Mouse (Mus musculus) neural tube, embryonic 11.5 days (tissue): Measurements from ENCODE around the gene Olfr504. TPM values are rescaled to one million over a fixed set of nuclear protein-coding genes. Genes with fewer than 3 reads are reported as not detected.
"Not testable (repeated sequence)": the region's sequence is repeated elsewhere in the genome, so short reads cannot be mapped to it uniquely, and the experiment has no call there.

Source experiments
- ATAC-seq: fragments of 200-750 bp; cut with Nextera tagmentation; 2 replicates; pipeline ENCODE4 v1.8.0; 2017; ENCODE audit warnings: moderate number of reproducible peaks, mild to moderate bottlenecking, moderate TSS enrichment, moderate library complexity; ENCODE audit not compliant: insufficient read depth, low FRiP score, low TSS enrichment
- DNase-seq: peaks from one replicate; pipeline ENCODE4 v3.0.0-alpha.2; 2015; ENCODE audit warnings: low spot score
- H3K27ac ChIP-seq: fragments of 300-500 bp; sonication (generic); 2 replicates; pipeline ENCODE4 v1.5.1; 2014; ENCODE audit warnings: low read depth, mild to moderate bottlenecking, low read length
- H3K27me3 ChIP-seq: fragments of 300-500 bp; sonication (generic); 2 replicates; pipeline ENCODE4 v1.6.1; 2014; ENCODE audit warnings: mild to moderate bottlenecking, low read length, mixed read lengths; ENCODE audit not compliant: control insufficient read depth, insufficient read depth
- H3K36me3 ChIP-seq: fragments of 300-500 bp; sonication (generic); 2 replicates; pipeline ENCODE4 v1.6.1; 2014; ENCODE audit warnings: mild to moderate bottlenecking, low read length, moderate library complexity, mixed read lengths; ENCODE audit not compliant: control insufficient read depth, insufficient read depth
- H3K4me1 ChIP-seq: fragments of 300-500 bp; sonication (generic); 2 replicates; pipeline ENCODE4 v1.6.1; 2014; ENCODE audit warnings: low read length, mixed read lengths; ENCODE audit not compliant: control insufficient read depth, insufficient read depth
- H3K4me2 ChIP-seq: fragments of 300-500 bp; sonication (generic); 2 replicates; pipeline ENCODE4 v1.6.1; 2014; ENCODE audit warnings: low read depth, mild to moderate bottlenecking, moderate library complexity
- H3K4me3 ChIP-seq: fragments of 300-500 bp; sonication (generic); 2 replicates; pipeline ENCODE4 v1.5.1; 2014; ENCODE audit warnings: low read depth, low read length
- H3K9ac ChIP-seq: fragments of 300-500 bp; sonication (generic); 2 replicates; pipeline ENCODE4 v1.6.1; 2014; ENCODE audit warnings: mild to moderate bottlenecking, low read length
- H3K9me3 ChIP-seq: fragments of 300-500 bp; sonication (generic); 2 replicates; pipeline ENCODE4 v1.6.1; 2016; ENCODE audit warnings: low read length; ENCODE audit not compliant: control insufficient read depth
- WGBS: fragments of 180-500 bp; shearing (Covaris S2); extraction: QIAGEN DNeasy Blood & Tissue Kit; methylation state at CpG from one replicate; pipeline ENCODE4 v1.1.7; 2014; 5-methylcytosine and 5-hydroxymethylcytosine counted together
- polyA plus RNA-seq: library from polyadenylated mRNA; unstranded; fragments of >200 nt; fragmentation: Nextera tagmentation; extraction: Ambion mirVana; gene quantifications from 2 replicates; pipeline ENCODE4 v1.2.1, GENCODE M21; 2014

Gene Olfr504
- polyA plus RNA-seq: not detected in 2 replicates

- Histone ChIP-seq H3K27ac (no peak within 1 kb of the TSS), H3K9me3 (no peaks in the 10 kb centered on the region), H3K4me3 (no peak within 1 kb of the TSS), H3K4me1 (no peaks in the 10 kb centered on the region), H3K4me2 (no peak within 1 kb of the TSS), H3K36me3 (no peaks in the 10 kb centered on the region), H3K27me3 (no peaks in the 10 kb centered on the region), H3K9ac (no peak within 1 kb of the TSS)
- ATAC-seq (no peak), DNase-seq (no peak)
- 88% methylated on average over 1 of the region's 1 CpGs for WGBS
Measured at GRCm38 (mm10) chr7:108565693-108566092, at the start of gene Olfr504. Olfr504 (minus strand) TSS chr7:108565793.

- WGBS: 73% methylated on average over 2 of the region's 2 CpGs
- ATAC-seq: no peak
- H3K9me3 ChIP-seq: no peaks in the 10 kb centered on the region
Measured at GRCm38 (mm10) chr7:108614110-108614509, 48.5 kb upstream of the Olfr504 start.

GRCm38 (mm10) chr7:108610487-108610886, 44.9 kb upstream of the Olfr504 start, which contains the start of gene Olfr506:
Olfr506 (plus strand) TSS chr7:108610787.
- H3K36me3 ChIP-seq: no peaks in the 10 kb centered on the region
- no peaks in the 10 kb centered on the region for H3K9me3 ChIP-seq
- H3K9ac ChIP-seq: no peak within 1 kb of the TSS
- no peak for ATAC-seq
- no peaks in the 10 kb centered on the region for H3K4me1 ChIP-seq
- no peaks in the 10 kb centered on the region for H3K27me3 ChIP-seq
- no peak within 1 kb of the TSS for H3K4me3 ChIP-seq
- no peak within 1 kb of the TSS for H3K27ac ChIP-seq
- no peak within 1 kb of the TSS for H3K4me2 ChIP-seq
- no peak for DNase-seq

More at GRCm38 (mm10) chr7:108614110-108614509, 48.5 kb upstream of the Olfr504 start:
- Histone ChIP-seq H3K36me3 (no peaks in the 10 kb centered on the region), H3K4me3 (no peak overlapping the region), H3K9ac (no peak overlapping the region), H3K4me2 (no peak overlapping the region), H3K27me3 (no peaks in the 10 kb centered on the region), H3K4me1 (no peaks in the 10 kb centered on the region), H3K27ac (no peak overlapping the region)
- no peak for DNase-seq

DNA sequence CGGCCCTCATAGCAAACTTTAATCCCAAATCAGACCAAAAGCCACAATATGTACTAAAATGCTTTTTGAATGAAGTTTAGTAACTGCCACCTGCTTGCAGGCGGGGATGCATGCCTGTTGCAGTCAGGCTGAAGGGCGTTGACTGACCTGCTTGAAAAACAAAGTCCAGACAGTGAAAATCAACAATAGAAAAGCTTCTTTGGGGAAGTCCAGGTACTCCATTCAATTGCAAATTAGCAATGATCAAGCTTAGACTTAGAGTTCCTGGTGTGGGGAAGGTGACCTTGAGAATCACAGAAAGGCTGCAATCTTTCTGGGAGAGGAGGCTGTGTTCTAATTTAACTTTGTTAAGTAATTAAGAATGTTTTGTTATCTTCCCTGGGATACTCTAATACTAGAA, 36.3 kb upstream of the Olfr504 start:
- not testable (repeated sequence) for ATAC-seq, DNase-seq, H3K9me3 ChIP-seq, H3K9ac ChIP-seq, H3K4me2 ChIP-seq, H3K4me3 ChIP-seq, H3K4me1 ChIP-seq, H3K36me3 ChIP-seq, H3K27me3 ChIP-seq, H3K27ac ChIP-seq
- 84% methylated on average over 3 of the region's 3 CpGs for WGBS

DNA sequence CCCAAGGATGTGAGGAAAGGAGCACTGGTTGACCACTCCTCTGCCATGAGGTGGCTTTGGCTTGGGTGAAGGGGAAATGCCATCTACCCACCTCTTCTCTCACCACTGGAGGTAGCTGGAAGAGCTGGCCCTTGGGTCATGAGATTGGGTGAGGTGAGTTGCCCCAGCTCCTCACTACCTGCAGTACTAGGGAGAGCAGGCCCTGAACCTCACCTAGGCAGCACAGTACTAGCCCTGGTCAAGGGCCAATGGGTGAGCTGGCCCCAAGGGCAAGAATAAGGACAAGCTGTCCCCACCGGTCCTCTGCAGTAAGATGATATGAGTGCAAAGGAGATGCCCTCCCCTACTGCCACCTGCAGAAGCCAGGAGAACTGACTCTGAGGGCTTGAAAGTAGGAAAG, 24.2 kb upstream of the Olfr504 start:
- Histone ChIP-seq H3K4me3 (no peak overlapping the region), H3K4me2 (no peak overlapping the region), H3K9me3 (no peaks in the 10 kb centered on the region), H3K27me3 (no peaks in the 10 kb centered on the region), H3K9ac (no peak overlapping the region), H3K36me3 (no peaks in the 10 kb centered on the region), H3K27ac (no peak overlapping the region), H3K4me1 (no peaks in the 10 kb centered on the region)
- no peak for ATAC-seq
- WGBS: 90% methylated on average over 1 of the region's 1 CpGs
- DNase-seq: no peak

DNA sequence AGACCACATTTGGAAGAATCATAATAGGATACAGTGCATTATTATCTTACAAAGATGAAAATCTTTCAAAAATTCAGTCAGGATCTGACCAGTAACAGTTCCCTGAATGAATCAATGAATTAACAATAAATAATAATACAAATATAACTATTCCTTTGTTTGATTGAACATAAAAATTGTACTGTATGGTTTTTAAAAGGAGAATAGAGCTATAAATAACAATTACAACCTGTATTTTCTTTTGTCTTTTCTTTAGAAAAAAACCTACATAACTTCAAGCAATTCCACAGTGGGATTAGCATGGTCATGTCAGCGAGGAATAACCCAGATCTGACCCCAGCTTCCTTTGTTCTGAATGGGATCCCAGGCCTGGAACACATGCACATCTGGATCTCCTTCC, 21.4 kb downstream of the Olfr504 start, which contains the start of gene Olfr503:
Gene Olfr503 (plus strand): TSS at position 301 of the 400 bp plus-strand sequence.
- not testable (repeated sequence) for H3K27ac ChIP-seq, H3K9ac ChIP-seq, H3K4me1 ChIP-seq, ATAC-seq, H3K4me3 ChIP-seq, H3K4me2 ChIP-seq, H3K9me3 ChIP-seq, H3K27me3 ChIP-seq, DNase-seq, H3K36me3 ChIP-seq
- 61% methylated on average over 1 of the region's 1 CpGs for WGBS

- no peak overlapping the region for H3K4me2 ChIP-seq
- H3K9ac ChIP-seq: no peak overlapping the region
- no peaks in the 10 kb centered on the region for H3K27me3 ChIP-seq
- H3K4me1 ChIP-seq: no peaks in the 10 kb centered on the region
- no peak overlapping the region for H3K27ac ChIP-seq
- no peaks in the 10 kb centered on the region for H3K36me3 ChIP-seq
- no peaks in the 10 kb centered on the region for H3K9me3 ChIP-seq
- H3K4me3 ChIP-seq: no peak overlapping the region
- 83% methylated on average over 13 of the region's 13 CpGs for WGBS
- DNase-seq (no peak), ATAC-seq (no peak)
Measured at GRCm38 (mm10) chr7:108542416-108542815, 23.2 kb downstream of the Olfr504 start.

DNA sequence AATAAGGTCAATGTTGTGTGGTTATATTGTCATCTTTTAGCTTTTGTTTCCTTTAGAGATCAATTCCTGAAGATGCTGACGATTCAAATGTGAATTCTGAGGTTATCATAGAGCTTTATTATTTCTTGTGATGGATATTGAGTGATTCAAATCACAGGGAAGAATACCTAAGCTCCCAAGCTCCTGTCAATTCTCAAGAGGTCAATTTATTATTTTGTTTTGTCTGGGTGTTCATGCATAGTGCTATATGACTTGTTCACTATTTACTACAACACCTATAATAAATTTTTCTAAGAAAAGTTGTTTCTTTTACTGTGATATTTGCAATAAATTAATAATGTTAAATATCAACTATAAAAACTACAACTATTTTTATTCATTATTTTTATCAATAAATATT, 40.6 kb downstream of the Olfr504 start, which contains the start of gene Olfr502:
Gene Olfr502 (minus strand): TSS at position 101 of the 400 bp plus-strand sequence.
- Histone ChIP-seq H3K4me1 (no peaks in the 10 kb centered on the region), H3K9ac (no peak within 1 kb of the TSS), H3K36me3 (no peaks in the 10 kb centered on the region), H3K9me3 (no peaks in the 10 kb centered on the region), H3K27me3 (no peaks in the 10 kb centered on the region), H3K27ac (no peak within 1 kb of the TSS), H3K4me3 (no peak within 1 kb of the TSS), H3K4me2 (no peak within 1 kb of the TSS)
- WGBS: 86% methylated on average over 1 of the region's 1 CpGs
- DNase-seq (no peak), ATAC-seq (no peak)
